Mouse (Mus musculus) right cerebral cortex, postnatal 14 days (tissue): Measurements from ENCODE around the gene Apobr.
A peak's percentile ranks its signal among the peaks of the same experiment; 100 is the strongest.

ENCODE experiments used
- DNase-seq: peaks from one replicate; pipeline ENCODE4 v3.0.0; 2022

Apobr gene

DNA sequence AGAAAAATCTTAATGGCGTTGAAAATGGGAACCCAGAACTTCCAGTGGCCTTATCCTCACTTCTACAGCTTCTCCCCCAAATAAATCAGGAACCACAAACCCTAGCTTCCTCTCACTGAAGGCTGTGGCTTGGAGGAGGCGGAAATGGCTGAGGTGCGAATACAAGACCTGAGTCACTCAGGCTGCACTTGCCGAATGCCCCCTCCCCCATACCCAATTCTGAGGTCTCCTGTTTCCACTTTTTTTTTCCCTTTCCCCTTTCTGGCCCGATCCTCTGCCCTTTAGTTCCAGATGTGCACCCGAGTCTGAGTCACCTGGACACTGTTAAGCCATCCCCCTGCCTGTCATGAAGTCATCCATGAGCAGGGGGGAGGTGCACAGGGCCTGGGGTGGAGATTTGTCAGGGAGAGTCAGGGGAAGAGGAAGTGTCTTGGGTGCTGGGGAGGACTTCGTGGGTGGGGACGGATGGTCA is at the start of gene Apobr:
Gene Apobr, plus strand, starts transcription at position 437 of the 472 bp plus-strand sequence.
- DNase-seq, result no peak

DNA sequence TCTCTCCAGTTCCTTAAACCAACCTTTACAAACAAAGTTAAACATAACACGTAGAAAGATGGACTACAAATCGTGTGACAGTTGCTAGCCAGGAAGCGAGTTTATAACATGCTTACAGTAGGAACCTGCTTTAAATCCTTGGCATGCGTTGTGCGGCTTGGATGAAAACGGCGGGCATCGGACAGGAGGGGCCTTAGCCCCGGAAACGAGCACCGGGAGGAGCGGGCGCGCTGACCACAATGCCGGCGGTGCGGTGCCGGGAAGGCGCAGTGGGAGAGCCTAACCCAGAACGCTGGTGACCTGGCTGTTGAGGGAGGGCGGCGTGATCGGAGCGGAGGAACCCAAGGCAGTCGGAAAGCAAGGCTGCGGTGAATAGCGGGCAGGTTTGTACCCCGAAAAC is 49.0 kb upstream of the Apobr start:
- DNase-seq, result peak; percentile 26

DNA sequence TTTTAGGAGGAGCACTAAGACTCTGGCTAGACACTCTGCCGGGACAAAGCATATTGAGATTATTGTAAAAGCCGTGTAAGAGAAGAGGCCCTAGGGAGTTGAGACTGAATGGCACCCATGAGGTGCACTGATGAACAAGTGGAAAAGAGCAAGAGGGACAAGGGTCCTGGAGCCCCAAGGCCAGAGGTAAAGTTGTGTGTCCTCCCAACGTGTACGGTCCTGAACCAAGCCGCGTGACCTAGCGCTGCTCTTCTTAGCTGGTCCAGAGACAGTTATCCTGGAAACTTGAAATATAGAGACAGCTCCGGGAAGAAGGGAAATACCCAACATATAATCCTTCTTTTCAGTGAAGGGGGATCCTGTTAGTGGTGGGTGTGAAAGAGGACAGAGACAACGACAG is 48.3 kb upstream of the Apobr start:
- no peak for DNase-seq

DNA sequence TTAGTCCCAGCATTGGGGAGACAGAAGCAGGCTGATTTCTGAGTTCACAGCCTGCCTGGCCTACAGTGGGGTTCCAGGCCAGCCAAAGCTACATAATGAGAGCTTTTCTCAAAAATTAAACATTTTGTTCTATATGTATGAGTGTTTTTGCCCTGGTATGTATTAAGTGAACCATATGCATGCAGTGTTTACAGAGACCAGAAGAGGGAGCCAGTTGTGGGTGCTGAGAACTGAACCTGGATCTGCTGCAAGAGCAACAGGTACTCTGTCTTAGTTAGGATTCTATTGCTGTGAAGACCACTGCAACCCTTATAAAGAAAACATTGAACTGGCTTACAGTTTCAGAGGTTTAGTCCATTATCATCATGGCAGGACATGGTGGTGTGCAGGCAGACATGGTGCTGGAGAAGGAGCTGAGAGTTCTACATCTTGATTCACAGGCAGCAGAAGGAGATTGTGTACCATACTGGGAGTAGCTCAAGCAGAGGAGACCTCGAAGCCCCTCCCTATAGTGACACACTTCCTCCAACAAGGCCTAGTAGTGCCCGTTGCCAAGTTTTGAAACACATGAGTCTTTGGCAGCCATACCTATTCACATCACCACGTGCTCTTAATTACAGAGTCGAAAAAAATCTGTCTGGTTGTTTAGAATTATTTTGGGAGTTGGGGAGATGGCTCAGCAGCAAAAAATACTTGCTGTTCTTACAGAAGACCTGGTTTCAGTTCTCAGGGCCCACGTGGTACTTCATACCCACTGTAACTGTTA is 46.7 kb upstream of the Apobr start:
- no peak for DNase-seq

DNA sequence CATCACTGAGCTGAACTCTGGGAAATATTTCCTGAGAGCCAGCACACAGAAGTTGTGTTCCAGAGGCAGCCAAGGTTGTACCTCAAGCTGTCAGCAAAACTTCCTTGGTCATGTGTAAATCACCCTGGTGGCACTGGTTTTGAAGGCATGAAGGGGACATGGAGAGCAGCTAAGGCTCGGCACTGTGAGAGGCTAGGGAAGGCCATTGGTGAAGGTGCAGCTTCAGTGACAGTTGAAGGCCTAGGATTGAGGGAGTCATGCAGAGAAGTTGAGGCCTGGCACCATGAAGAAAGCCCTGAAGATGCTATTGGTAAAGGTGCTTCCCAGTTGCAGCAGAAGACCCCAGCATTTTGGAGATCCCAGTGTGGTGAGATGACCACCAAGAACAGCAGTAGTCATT is 43.1 kb upstream of the Apobr start:
- no peak for DNase-seq

DNA sequence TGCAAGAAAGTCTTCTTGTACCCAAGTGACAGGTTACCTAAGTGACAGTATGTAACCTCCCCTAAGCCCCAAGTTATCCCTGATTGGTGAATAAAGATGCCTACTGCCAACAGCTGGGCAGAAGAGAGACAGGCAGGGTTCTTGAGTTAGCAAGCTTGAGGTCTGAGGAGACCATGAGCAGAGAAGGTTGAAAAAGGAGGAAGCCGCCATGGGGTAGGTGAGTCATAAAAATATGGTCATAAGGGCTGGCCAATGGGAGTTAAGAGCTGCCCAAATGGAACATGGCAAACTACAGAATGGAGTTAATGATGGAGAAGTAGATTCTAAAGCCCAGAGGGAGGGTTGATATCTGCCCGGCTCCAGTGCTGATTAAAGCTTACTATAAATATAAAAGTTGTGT is 39.1 kb upstream of the Apobr start:
- DNase-seq, result no peak

DNA sequence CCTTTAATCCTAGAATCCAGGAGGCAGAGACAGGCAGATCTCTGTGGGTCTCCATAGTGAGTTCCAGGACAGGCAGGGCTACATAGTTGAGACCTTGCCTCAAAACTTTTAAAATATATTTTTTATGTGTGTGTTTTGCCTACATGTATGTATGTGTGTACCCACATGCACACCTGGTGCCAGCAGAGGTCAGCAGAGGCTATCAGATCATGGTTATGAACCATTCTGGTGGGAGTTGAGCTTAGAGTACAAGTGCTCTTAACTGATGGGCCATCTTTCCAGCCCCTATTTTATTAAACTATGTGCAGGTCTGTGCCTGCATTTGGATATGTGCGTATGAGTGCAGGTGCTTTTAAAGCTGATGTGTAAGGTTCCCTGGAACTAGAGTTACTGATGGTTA is 29.9 kb upstream of the Apobr start:
- no peak for DNase-seq

DNA sequence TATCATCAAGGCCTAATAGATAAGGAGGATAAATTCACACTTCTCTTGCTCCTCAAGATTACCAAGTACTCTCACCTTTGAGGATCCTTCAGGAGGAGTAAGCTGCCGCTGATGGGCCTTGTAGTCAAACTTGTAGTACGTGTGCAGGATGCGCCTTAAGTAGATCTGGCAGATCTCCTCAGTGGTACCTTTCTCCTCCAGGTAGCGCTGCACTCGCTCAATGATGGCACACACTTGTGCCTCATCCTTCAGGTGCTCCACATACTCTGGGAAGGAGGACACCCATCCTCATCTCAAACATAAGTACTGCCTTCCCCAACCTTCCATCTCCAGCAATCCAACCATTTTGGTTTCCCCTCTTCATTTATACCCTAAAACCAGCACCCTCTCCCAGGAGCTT is 28.1 kb upstream of the Apobr start:
- no peak for DNase-seq

DNA sequence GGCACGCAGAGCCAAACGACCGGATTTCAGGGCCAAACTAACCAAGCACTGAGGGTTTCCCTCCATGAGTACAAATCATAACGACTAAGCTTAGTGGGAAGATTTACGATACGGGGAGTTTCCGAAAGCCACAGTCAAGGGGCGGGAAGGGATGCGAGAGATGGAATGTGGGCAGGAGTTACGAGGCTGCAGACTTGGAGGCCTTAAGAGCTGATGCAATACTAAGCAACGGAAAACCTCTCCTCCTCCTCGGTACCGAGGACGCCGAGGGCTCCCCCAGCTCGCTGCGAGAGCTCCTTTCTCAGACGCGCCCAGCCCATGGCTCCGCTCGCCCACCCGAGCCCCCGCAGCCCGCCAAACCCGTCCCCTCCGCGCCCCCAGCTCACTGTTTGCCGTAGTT is 19.0 kb upstream of the Apobr start:
- DNase-seq, result no peak

DNA sequence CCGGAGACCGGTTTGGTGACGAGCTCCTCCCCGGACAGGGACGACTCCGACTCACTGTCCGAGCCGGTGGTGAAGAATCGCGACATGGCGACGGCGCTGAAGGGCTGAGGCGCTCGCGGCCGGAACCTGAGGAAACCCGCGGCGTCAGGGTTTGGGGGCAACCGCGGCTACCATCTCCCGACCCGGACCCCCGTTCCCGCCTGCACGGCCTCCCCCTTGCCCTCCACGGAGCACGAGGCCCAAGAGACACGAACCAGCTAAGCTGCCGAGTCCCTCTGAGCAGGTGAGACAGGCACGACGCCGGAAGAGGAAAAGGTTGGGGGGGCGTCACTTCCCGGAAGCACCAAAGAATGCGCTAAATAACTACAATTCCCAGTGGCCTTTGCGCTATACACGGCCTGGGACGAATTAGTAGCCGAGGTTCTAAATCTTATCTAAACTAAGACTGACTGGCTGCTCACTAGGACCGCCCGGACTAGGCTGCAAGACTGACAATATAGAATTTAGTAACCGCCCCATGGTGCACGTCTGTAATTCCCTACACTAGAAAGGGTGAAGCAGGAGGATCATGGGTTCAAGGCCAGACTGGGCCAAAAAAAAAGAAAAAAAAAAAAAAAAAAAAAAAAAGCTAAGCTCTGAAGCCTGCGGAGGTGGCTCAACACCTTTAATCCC is 18.5 kb upstream of the Apobr start, which contains the start of gene Eif3c:
Gene Eif3c, minus strand, starts transcription at position 318 of the 672 bp plus-strand sequence.
- peak; percentile 72 for DNase-seq

DNA sequence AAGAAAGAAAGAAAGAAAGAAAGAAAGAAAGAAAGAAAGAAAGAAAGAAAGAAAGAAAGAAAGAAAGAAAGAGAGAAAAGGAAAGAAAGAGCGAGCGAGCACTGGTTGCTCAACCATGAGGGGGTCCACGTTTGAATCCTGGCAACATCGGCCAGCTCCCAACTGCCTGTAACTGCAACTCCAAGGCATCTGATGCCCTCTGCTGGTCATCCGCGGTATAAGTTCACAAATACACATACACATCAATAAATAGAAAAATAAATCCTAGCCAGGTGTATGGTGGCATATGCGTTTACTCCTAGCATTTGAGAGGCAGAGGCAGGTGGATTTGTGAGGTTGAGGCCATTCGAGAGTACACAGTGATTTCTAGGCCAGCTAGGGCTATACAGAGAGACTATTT is 7.8 kb upstream of the Apobr start:
- peak; percentile 65 for DNase-seq

DNA sequence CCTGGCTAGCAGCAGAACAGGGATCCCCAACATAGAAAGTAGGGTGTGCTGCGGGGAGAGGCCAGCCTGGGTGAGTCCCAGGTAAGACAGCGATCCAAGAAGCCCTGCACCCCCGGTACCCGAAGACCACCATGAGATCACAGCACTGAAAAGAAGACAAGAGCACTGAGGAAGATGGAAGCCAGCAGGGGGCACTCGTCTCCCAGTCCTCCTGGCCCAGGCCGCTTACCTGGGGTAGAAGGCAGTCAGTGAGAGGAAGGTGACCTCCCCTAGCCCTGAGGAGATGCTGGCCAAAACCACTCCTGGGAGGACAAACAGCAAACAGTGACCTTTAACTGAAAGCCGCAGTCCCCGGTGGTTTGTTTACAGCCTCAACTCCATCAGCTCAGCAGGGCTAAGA is 5.6 kb upstream of the Apobr start:
- DNase-seq, result peak; percentile 57

DNA sequence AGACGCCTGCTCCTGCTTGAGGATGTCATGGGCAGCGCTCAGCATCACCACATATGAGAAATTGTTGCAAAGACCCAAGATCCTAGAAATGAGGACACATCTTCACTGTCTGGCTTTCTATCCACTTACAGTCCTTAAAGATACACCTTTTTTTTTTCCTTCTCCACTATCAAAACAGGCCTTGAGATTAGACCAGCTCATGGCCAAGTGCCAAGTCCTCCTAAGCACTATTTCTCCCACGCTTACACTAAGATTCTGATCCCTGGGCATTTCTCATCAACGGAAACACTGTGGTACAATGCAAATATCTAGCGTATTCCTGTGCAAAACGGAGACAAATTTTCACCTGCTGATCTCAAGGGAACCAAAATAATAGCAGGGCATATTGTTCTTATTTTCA is 3.1 kb upstream of the Apobr start:
- no peak for DNase-seq

DNA sequence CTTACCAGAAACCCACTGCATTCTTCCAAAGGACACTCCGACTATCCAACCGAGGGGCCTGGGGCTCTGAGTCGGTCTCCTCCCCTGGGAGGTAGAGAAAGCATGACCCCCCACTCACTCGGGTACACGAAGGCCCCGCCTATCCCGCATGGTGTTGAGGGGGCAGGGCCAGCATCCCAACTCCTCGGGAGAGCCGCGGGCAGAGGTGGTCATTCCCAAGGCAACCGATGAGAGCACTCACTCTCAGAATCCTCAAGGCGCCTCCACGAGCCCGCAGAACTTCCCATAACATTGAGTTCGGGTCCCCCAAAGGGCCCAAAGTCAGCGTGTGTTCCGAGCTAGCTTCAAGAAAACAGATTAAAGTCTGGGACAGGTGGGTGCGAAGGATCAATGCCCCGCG is 2.0 kb upstream of the Apobr start:
- DNase-seq, result no peak

DNA sequence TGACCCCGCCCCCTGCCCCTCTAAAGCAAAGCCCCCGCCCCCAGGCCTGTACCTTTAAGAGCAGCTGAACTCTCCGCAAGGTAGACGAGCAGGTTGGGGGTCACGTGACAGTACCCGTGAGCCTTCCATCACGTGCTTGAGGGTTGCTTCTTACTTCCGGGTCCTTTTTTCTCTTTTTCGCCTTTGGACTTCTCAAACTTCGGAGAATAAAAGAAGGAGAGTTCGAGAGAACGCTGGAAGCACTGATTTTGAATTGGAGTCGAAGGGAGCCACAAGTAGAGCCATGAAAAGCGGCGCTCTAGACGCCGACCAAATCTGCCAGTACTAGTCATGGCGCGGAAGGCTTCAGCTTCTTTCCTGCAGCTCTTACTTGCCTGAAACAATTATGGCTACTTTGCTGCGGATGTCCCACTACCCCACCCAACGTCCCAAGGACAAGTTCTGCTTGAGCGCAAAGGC is 1.5 kb upstream of the Apobr start:
- DNase-seq, result peak; percentile 91

DNA sequence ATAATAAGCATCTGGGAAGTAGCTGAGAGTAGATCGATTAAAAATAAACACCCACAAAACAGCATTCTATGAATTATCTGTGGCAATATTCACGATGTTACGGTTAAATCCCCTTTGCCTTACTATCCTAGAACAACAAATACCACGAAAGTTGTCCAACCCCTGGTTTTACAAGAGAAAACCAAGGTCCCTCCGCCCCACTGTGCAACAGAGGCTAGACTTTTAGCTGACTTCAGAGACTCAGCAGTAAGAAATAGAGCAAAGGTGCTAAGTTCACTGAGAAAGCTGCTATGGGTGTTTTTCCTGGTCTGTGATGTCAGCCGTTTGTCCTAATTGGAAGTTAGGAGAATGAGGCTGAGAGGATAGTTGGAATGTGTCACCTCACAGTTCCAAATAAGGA is 981 bp upstream of the Apobr start:
- no peak for DNase-seq

DNA sequence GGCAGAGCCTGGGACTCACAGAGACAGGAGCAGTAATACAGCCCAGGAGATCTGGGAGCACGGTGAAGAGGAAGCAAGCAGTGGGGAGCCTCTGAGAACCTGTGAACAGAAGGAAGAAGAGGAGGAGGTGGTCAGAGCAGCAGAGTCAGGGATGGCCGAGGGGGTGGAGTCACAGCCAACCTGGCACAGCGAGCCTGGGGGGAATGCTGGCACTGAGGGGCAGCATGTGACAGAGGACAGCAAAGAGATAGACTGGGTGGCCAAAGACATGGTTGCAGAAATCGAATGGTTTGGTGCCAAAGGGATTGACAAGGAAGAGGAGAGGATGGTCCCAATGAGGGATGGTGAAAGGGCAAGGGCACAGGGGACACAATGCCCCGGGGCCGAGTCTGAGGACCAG is 975 bp downstream of the Apobr start, which contains the start of gene Cln3:
Gene Cln3, minus strand, starts transcription at position 101 of the 400 bp plus-strand sequence.
- DNase-seq, result no peak

DNA sequence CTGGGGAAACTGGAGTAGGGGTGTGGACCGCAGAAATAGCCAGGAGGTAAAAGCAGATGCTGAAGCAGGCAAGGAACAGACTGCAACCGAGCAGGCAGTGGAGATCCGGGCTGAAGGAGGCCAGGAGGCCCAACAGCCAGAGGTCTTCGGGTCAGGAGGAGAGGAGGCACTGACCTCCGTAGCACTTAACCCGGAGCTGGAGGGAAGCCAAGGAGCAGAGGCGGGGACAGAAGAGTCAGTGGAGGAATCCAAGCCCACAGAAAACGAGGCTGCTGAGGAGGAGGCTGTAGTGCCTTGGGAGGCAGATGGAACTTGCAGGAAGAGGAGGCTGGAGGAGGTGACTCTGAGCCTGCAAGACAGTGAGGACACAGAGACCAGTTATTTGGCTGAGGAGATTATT is 2.1 kb downstream of the Apobr start:
- DNase-seq, result no peak

DNA sequence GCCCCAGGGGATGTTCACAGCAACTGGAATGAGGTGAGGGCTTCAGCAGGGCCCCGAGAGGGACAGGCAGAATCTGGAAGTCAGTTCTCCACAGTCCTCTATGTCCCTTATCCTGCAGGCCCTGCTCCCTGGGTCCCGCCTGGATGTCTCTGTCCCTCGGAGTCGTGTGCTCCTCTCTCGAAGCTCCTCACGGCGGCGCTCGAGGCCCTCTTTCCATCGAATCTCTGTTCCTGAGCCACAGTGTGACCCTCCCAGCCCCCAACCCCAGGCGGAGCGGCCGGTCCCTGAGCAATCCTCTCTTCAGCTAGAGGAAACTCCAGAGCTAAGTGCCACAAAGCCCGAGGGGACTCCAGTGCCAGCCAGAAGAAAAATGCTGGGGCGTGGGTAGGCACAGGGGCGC is 3.0 kb downstream of the Apobr start:
- DNase-seq, result peak; percentile 64

DNA sequence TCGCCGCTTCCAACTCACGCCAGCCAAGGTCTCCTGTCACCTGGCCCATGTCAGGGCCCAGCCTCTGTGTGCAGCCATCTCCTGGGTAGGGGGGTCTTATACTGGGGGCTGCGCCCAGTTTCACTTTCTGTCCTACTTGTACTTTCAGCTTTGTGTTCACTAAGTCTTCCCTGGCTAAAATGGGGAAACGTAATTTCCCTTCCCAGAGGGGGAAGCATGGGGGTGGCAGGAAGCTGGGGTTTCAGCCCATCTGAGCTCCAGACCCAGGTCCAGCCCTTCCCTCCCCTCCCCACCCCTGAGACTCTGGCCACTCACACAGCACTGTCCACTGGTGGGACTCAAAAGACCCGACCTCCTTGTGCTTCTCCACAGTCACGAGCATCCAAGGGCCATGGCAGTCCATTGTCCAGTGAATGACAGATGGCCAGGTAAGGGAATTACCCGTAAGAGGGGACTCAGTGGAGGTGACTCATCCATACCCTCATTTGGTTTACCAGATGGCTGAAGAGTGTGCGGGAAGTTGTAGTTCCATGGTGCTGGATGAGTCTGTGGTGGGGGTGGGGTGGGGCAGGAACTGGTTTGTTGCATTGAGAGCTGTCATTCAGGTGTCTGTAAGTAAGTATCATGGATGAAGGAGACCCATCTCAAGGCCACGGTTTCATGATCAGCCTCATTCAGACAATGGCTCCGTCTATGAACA is 10.3 kb downstream of the Apobr start, which contains the start of gene Il27:
Gene Il27, minus strand, starts transcription at position 80 of the 700 bp plus-strand sequence.
- no peak for DNase-seq

DNA sequence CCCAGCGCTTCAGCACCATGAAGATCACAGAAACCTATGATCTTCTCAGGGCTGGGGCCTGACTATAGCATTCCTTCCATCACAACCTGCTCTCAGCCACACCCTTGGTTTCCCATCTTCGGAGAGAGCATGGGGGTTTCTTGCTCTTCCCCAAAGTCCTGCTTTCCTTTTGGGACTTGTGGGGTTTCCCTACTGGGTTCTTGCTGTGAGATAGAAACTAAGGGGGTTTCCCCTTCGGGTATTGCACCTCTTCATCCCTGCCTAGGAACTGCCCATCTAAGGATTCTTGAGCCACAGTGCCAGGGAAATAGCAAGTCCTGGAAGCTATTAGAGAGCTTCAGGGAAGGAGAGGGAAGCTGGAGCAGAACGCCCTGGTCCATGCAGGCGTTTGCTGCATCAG is 11.1 kb downstream of the Apobr start:
- no peak for DNase-seq

DNA sequence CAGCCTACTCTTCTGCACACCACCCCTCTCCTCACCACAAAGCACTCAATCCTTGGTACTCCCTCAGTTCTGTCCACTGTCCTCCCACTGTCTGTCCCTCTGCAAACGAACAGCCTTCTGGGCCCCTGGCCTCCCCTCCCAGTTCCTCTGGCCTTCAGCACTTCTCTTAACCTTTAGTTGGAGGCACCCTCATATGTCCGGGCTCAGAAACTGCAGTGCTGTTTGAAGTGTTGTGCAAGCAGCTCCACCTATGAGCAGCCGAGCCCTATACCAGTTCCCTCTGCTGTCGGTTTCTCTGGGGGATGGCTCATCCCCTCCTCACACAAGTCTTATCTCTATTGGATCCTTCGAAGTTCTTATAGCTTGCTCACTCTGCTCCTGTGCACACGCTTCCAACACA is 11.7 kb downstream of the Apobr start:
- DNase-seq, result no peak

DNA sequence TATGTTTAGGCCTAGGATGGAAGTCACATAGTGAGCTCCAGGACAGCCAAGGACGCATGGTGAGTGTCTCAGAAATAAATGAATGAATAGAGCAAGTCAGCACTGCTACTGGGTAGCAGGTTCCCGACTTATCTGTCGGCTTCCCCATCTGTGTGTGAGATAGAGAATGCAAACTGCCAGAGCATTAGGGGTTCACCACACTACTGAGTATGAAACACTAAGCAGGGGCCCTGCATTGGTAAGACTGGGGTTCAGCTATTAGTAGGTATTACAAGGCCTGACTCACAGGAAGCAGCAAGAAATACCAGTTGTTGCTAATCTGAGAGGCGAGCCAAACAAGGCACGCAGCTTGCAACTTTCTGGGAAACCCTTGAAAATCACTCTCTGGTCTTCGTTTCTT is 14.2 kb downstream of the Apobr start:
- DNase-seq, result no peak

DNA sequence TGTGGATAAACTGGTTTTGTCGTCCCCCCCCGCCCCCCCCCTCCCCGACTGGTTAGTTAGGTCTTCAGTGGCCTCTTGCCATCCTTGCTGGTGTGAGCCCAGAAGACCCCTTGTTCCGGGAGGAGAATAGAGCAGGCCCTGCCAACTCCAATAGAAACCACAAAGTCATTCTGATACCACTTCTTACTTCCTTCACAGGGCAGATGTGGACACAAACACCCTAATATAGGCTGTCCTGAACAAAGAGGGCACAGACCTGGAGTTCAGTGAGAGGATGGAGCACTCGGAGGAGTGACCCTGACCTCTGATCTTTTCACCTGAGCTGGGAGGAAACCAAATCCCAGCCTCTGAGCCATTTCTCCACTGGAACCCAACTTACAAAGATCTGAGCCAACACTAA is 17.2 kb downstream of the Apobr start:
- DNase-seq, result no peak
